Mouse (Mus musculus): Measurements from ENCODE around the gene Elfn2. TPM values are rescaled to one million over a fixed set of nuclear protein-coding genes. Genes with fewer than 3 reads are reported as not detected.

The Elfn2 gene
- polyA plus RNA-seq (2012; rRNA removed) = not detected in 2 replicates
- 0.04 TPM in 1 of 2 replicates, not detected in the other for polyA plus RNA-seq (2014; fragmentation: Nextera tagmentation; extraction: Ambion mirVana)

DNA sequence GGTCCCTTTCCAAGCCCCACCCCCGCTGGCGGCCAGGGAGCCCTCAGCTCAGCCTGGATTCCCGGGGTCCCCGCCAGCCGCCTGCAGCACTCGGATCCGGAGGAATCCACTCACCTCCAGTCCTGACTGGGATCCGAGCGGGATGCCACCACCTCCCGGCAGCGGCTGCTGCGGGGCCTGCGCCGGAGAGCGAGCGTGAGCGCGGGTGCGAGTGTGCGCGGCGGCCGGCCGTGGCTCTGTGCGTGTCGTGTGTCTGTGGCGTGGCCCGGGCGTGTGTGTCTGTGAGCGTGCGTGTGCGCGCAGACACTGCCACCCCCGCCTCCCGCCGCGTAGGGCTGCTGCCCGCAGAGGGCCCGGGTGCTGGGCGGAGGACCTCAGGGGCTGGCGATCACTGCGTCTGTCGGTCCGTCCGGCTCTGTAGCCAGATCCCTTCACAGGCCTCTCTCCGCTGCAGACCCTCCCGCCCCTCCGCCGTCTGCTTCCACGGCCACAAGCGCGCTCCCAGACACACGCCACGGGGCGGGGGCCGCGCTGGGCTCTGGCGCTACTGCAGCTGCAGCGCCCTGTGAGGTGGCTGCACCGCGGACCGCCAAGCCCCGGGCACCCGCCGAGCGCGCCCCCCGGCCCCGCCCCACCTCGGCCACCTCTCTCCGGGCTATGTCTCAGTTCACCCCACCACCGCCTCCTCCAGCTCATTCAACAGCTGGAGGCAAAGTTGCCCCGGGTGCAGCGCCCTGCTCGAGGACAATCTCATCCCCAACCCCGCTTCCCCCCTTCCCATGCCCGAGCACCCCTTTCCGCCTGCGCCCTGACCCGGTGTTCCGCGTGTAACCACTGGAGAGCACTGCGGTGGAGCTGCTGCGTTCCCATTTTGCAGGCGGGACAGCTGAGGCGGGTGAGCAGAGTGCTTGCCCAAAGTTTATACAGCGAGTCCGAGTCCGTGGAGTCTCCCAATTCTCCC lies at the start of gene Elfn2:
Gene Elfn2 (minus strand): TSS at position 482 of the 961 bp plus-strand sequence.
- H3K4me1 ChIP-seq (replicated peaks; ENCODE audit: control insufficient read depth in 2 of 2, insufficient read depth in 2 of 2, low read length in 1 of 2) = no peaks in the 10 kb centered on the region
- no peaks in the 10 kb centered on the region for H3K36me3 ChIP-seq (replicated peaks; ENCODE audit: control insufficient read depth, insufficient read depth, low read depth)
- 2% methylated on average over 88 of the region's 89 CpGs for WGBS (ENCODE audit: insufficient replicate concordance)
- H3K27ac ChIP-seq = no peak within 1 kb of the TSS
- no peak for ATAC-seq (ENCODE audit: insufficient read depth)
- H3K4me3 ChIP-seq (ENCODE audit: insufficient read depth in 1 of 2, low read depth in 2 of 2, low read length in 2 of 2) = no peak within 1 kb of the TSS
- H3K4me2 ChIP-seq (ENCODE audit: low read depth) = no peak within 1 kb of the TSS
- TF ChIP-seq CTCF (IDR thresholded peaks at IDR 0.05; ENCODE audit: low read depth) = no peak
- no peak for TF ChIP-seq EP300 (IDR thresholded peaks at IDR 0.05; ENCODE audit: low read depth)
- H3K27me3 ChIP-seq (ENCODE audit: control insufficient read depth, insufficient read depth, low read length) = peaks cover 55% of the 10 kb centered on the region
- no peak within 1 kb of the TSS for H3K9ac ChIP-seq (replicated peaks)
- H3K9me3 ChIP-seq (ENCODE audit: control insufficient read depth, low read length) = no peaks in the 10 kb centered on the region
- DNase-seq (ENCODE audit: low read depth in 3 of 3, low spot score in 3 of 3) = no peak

GRCm38 (mm10) chr15:78763704-78764103 lies 45.1 kb upstream of the Elfn2 start:
- no peak for TF ChIP-seq EP300 (IDR thresholded peaks at IDR 0.05; ENCODE audit: low read depth)
- Histone ChIP-seq H3K9me3 (ENCODE audit: control insufficient read depth, low read length) (no peaks in the 10 kb centered on the region), H3K4me1 (replicated peaks; ENCODE audit: control insufficient read depth in 2 of 2, insufficient read depth in 2 of 2, low read length in 1 of 2) (no peaks in the 10 kb centered on the region), H3K4me2 (ENCODE audit: low read depth) (no peak overlapping the region), H3K4me3 (ENCODE audit: insufficient read depth in 1 of 2, low read depth in 2 of 2, low read length in 2 of 2) (no peak overlapping the region), H3K9ac (replicated peaks) (no peak overlapping the region), H3K27ac (no peak overlapping the region), H3K36me3 (replicated peaks; ENCODE audit: control insufficient read depth, insufficient read depth, low read depth) (no peaks in the 10 kb centered on the region), H3K27me3 (ENCODE audit: control insufficient read depth, insufficient read depth, low read length) (no peaks in the 10 kb centered on the region)
- no peak for DNase-seq (ENCODE audit: low read depth in 3 of 3, low spot score in 3 of 3)
- WGBS (ENCODE audit: insufficient replicate concordance) = 85% methylated on average over 5 of the region's 5 CpGs
- no peak for ATAC-seq (ENCODE audit: insufficient read depth)

DNA sequence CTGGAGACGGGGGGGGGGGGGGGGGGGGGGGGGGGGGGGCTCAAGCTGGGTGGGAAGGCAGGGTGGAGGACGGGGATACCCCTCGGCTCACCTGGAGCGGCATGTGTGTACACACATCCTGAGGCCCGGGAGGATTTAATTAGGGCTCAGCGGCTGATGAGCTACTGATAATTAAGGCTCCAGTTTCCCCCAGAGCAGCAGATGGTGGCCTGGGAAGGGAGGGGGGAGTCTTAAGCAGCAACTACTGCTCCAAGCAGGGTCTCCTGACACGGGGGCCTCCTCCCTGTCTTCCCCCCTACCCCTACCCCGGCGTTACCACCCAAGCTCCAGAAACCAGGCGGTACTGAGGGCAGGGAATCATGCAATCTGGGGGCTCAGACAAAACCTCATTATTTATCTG lies 44.6 kb upstream of the Elfn2 start:
- Histone ChIP-seq H3K9ac (replicated peaks) (no peak overlapping the region), H3K4me1 (replicated peaks; ENCODE audit: control insufficient read depth in 2 of 2, insufficient read depth in 2 of 2, low read length in 1 of 2) (no peaks in the 10 kb centered on the region), H3K27me3 (ENCODE audit: control insufficient read depth, insufficient read depth, low read length) (no peaks in the 10 kb centered on the region), H3K4me3 (ENCODE audit: insufficient read depth in 1 of 2, low read depth in 2 of 2, low read length in 2 of 2) (no peak overlapping the region), H3K4me2 (ENCODE audit: low read depth) (no peak overlapping the region), H3K9me3 (ENCODE audit: control insufficient read depth, low read length) (no peaks in the 10 kb centered on the region), H3K36me3 (replicated peaks; ENCODE audit: control insufficient read depth, insufficient read depth, low read depth) (no peaks in the 10 kb centered on the region), H3K27ac (no peak overlapping the region)
- TF ChIP-seq EP300 (IDR thresholded peaks at IDR 0.05; ENCODE audit: low read depth) (no peak), CTCF (IDR thresholded peaks at IDR 0.05; ENCODE audit: low read depth) (no peak)
- 60% methylated on average over 8 of the region's 10 CpGs for WGBS (ENCODE audit: insufficient replicate concordance)
- ATAC-seq (ENCODE audit: insufficient read depth) = no peak
- no peak for DNase-seq (ENCODE audit: low read depth in 3 of 3, low spot score in 3 of 3)

DNA sequence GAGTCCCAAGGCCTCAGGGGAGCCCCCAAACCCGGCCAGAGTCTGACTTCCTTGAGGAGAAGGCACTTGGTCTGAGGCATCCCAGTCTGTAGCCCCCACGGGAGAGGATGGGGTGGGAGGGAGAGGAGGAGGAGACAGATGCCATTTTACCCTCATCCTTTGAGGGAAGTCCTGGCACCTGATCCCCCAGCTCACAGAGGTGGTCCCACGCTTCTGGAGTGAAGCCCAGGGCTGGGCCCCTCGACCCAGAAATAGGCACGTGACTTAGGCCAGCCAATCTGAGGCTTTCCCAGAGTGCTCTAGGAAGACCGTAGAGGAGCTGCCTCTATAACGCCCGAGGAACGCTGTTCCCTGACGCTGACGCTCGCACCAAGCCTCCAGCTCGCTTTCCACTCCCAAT lies 42.5 kb upstream of the Elfn2 start:
- Histone ChIP-seq H3K4me1 (replicated peaks; ENCODE audit: control insufficient read depth in 2 of 2, insufficient read depth in 2 of 2, low read length in 1 of 2) (no peaks in the 10 kb centered on the region), H3K27ac (no peak overlapping the region), H3K36me3 (replicated peaks; ENCODE audit: control insufficient read depth, insufficient read depth, low read depth) (no peaks in the 10 kb centered on the region), H3K9me3 (ENCODE audit: control insufficient read depth, low read length) (no peaks in the 10 kb centered on the region), H3K27me3 (ENCODE audit: control insufficient read depth, insufficient read depth, low read length) (no peaks in the 10 kb centered on the region), H3K9ac (replicated peaks) (no peak overlapping the region), H3K4me2 (ENCODE audit: low read depth) (no peak overlapping the region), H3K4me3 (ENCODE audit: insufficient read depth in 1 of 2, low read depth in 2 of 2, low read length in 2 of 2) (no peak overlapping the region)
- 76% methylated on average over 13 of the region's 13 CpGs for WGBS (ENCODE audit: insufficient replicate concordance)
- ATAC-seq (ENCODE audit: insufficient read depth) = no peak
- no peak for TF ChIP-seq EP300 (IDR thresholded peaks at IDR 0.05; ENCODE audit: low read depth)
- TF ChIP-seq CTCF (IDR thresholded peaks at IDR 0.05; ENCODE audit: low read depth) = no peak
- DNase-seq (ENCODE audit: low read depth in 3 of 3, low spot score in 3 of 3) = no peak

- Histone ChIP-seq H3K9me3 (ENCODE audit: control insufficient read depth, low read length) (no peaks in the 10 kb centered on the region), H3K4me2 (ENCODE audit: low read depth) (no peak overlapping the region), H3K9ac (replicated peaks) (no peak overlapping the region), H3K27ac (no peak overlapping the region), H3K4me3 (ENCODE audit: insufficient read depth in 1 of 2, low read depth in 2 of 2, low read length in 2 of 2) (no peak overlapping the region), H3K36me3 (replicated peaks; ENCODE audit: control insufficient read depth, insufficient read depth, low read depth) (no peaks in the 10 kb centered on the region), H3K27me3 (ENCODE audit: control insufficient read depth, insufficient read depth, low read length) (no peaks in the 10 kb centered on the region), H3K4me1 (replicated peaks; ENCODE audit: control insufficient read depth in 2 of 2, insufficient read depth in 2 of 2, low read length in 1 of 2) (no peaks in the 10 kb centered on the region)
- TF ChIP-seq CTCF (IDR thresholded peaks at IDR 0.05; ENCODE audit: low read depth) (no peak), EP300 (IDR thresholded peaks at IDR 0.05; ENCODE audit: low read depth) (no peak)
- ATAC-seq (ENCODE audit: insufficient read depth) (no peak), DNase-seq (ENCODE audit: low read depth in 3 of 3, low spot score in 3 of 3) (no peak)
- WGBS (ENCODE audit: insufficient replicate concordance) = 70% methylated on average over 6 of the region's 6 CpGs
Measured at GRCm38 (mm10) chr15:78758132-78758531, 39.6 kb upstream of the Elfn2 start.
